Mouse (Mus musculus) cortical plate, adult 2 months (tissue): ENCODE results near the gene Fat3.

ENCODE experiments used
- CTCF ChIP-seq: fragments of 200-500 bp; IDR thresholded peaks from 2 replicates; pipeline ENCODE4 v1.5.1; 2011; ENCODE audit warnings: mild to moderate bottlenecking, control low read depth, low read length; ENCODE audit not compliant: insufficient read depth; ENCODE audit errors: extremely low read depth
- POLR2A ChIP-seq: fragments of 200-500 bp; IDR thresholded peaks from 2 replicates; pipeline ENCODE4 v1.6.1; 2011; ENCODE audit warnings: mild to moderate bottlenecking, low read length, control low read depth; ENCODE audit not compliant: insufficient read depth; ENCODE audit errors: extremely low read depth

- no peak for TF ChIP-seq POLR2A
- TF ChIP-seq CTCF, result no peak
These were observed 146.2 kb downstream of the Fat3 start for GRCm38 (mm10) chr9:16354906-16355305.
